Mouse (Mus musculus) embryo, embryonic 11.5 days (tissue): ENCODE measurements around the gene Agpat4.
A peak's percentile ranks its signal among the peaks of the same experiment; 100 is the strongest.

Experiments
- DNase-seq: peaks from one replicate; pipeline ENCODE4 v3.0.0-alpha.2; 2012; ENCODE audit warnings: low read depth, low spot score

Gene Agpat4

DNA sequence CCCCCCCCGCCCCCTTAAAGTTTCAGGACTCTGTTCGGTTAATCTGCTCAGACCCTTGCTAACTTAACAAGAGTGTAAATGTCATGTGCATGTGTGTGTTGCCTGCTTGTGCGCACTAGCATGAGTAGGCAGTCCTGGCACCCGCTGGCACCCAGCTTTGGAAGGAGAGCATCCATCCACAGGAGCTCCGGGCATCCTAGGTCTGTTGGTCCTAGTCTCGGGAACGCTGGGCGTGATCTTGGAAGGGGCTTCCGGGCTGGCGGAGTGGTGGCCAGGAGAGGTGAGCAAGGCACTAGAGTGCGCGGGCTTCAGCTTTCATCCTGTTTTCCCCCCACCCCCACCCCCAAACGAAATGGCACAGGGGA, at the start of gene Agpat4:
TSS of gene Agpat4 (plus strand) at position 144 of the 365 bp plus-strand sequence.
- DNase-seq: no peak

GRCm38 (mm10) chr17:12076816-12077215, 41.7 kb upstream of the Agpat4 start:
- no peak for DNase-seq

DNA sequence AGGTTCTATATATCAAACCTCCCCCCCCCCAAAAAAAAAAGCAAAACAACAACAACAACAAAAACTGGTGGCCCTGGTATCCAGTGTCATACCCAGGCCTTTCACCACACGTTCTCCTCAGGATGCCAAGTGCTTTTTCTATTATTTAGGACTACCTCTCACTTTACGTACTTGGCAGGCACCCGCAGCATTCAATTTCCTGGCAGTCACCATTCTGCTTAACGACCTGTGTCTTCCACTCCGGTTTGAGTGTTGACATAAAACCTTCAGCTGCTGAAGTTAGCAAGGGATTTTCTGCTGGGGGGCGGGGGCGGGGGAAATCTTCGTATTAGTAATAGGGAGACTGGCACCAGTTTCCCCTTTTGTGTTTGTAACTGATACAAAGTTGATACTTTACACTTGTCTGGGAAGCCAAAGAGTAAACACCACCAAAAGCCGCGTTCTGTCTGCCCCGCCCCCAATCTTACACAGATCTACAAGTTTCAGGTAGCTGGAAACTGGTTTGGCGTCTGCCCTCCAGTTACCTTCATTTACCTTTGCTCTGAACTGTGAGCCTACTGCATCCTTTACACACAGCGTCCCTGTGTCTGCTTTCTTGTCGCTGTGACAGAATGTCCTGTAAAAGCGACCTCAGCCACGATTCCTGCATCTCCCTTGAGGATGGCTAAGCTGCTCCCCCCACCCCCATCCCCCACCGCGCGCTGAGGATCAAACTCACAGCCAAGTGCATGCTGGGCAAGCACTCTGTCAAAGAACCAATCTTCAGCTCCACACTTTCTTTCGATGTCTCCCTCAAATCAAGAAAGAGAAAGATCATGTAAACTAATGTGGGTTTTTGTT, 37.6 kb upstream of the Agpat4 start:
- no peak for DNase-seq

DNA sequence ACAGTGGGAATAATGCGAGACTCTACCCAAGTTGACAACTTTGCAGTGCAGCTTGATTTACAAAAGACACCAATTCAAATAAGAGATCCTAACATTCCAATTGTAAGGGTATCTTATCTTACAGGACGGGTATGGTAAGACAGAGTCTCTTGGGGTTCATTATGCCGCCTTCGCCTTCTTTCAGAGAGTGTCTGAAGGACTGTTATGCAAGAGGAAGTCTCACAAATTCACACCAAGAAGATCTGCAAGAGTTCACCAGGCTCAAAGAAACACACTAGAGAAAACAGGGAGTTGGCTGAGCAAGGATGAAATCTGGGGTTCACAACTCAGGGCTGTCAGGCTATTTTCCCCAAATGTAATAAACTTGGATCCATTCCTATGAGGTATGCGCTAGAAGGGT, 36.3 kb upstream of the Agpat4 start:
- DNase-seq: no peak

- no peak for DNase-seq
These were observed 28.1 kb upstream of the Agpat4 start for GRCm38 (mm10) chr17:12090261-12090927.

DNA sequence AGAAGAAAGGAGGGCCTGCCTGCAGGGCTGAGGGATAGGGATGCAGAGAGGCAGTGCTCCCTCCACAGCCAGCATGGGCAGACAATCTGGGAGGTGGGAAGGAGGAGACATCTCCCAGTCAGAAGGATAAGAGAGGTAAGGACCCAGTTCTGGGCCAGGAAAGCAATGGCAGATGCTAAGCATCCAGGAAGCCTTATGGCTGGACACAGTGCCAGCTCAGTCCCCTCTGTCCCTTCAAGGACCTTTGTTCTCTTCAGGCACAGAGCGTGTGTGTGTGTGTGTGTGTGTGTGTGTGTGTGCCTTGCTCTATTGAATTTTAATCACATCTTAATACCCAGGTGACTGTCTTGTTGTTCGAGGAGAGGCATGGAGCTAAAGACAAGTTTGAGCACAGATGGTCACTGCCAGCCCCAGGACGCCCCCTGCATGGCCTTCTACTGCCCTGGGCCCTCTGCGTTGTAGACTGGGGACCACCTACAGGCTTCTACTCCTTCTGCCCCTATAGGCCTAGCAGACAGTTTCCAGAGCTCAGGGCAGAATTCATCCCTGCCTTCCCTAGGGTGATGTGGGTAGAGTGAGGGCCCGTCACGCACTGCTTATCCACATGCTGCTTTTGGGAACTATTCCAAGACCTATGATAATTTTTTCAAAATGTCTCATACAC, 25.5 kb upstream of the Agpat4 start:
- no peak for DNase-seq

DNA sequence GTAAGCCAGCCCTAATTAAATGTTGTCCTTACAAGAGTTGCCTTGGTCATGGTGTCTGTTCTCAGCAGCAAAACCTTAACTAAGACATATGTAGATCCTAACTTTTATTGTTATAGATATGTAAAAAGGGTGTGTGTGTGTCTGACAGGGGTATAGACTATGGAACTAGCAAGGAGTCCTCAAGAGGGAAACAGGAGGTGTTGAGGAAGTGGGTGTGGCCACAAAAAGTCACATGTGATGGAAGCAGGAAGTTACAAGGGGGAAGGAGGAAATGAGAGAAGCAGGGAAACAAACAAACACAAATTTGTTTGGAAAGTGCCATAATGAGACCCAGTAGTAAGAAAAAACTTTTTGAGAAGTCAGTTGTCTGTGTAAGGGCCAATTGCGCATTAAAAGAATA, 24.5 kb upstream of the Agpat4 start:
- no peak for DNase-seq

DNA sequence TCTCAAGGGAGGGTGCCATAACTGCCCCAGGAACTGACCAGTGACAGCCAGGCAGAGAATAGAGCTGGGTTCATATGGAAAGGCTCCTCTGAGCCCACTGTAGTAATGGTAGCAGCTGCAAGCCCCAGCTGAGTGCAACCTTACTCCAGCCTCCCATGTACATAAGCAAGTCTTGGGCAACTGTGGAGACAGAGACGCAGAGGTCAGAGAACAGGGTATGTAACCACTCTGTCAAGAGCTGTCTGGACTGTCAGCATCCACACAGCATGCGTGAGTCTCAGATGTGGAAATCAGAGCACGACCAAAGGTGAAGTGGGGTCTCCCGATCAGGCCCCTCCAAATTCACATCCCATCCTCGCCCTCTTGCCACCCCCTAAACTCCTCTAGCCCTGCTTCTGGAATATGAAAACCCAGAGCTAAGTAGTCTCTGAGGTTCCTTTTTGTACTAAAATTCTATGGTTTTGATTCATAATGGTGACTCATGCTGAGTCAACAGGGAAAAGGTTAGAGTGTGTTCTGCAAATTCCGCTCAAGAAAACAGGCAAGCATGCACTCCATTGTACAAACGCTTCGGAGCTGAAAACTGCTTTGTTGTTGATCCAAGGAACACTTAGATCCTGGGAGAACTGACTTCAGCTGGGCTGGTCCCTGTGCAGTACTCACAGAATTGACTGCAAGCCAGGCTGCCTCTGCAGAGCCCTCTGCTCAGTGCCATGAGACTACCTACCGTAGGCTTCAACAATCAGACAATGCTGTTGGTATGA, 23.5 kb upstream of the Agpat4 start:
- DNase-seq: no peak

GRCm38 (mm10) chr17:12099415-12099814, 19.1 kb upstream of the Agpat4 start:
- no peak for DNase-seq

- no peak for DNase-seq
These were observed 16.2 kb upstream of the Agpat4 start for GRCm38 (mm10) chr17:12102326-12102725.

- no peak for DNase-seq
These were observed 14.7 kb upstream of the Agpat4 start for GRCm38 (mm10) chr17:12103781-12104180.

GRCm38 (mm10) chr17:12104245-12104644, 14.3 kb upstream of the Agpat4 start:
- no peak for DNase-seq

GRCm38 (mm10) chr17:12104690-12105089, 13.8 kb upstream of the Agpat4 start:
- DNase-seq: no peak

- no peak for DNase-seq
These were observed 12.2 kb upstream of the Agpat4 start for GRCm38 (mm10) chr17:12106255-12106654.

DNA sequence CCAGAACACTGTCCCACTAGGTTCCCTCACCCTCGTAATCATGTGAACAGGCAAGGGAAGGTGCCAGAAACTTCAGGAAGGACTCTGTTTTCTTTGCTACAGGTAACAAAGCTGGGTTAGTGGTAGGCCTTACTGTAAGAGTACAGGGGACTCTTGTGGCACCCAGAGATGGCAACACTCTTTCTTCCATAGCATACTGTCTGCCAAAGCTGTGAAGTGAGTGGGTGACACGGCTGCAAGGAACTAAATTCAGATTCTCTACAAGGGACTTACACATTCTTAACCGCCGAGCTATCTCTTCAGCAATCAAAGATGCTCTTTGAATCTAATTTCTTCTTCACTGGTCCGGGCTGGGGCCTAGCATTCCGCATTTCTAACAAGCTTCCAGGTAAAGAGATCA, 4.9 kb upstream of the Agpat4 start:
- no peak for DNase-seq

DNA sequence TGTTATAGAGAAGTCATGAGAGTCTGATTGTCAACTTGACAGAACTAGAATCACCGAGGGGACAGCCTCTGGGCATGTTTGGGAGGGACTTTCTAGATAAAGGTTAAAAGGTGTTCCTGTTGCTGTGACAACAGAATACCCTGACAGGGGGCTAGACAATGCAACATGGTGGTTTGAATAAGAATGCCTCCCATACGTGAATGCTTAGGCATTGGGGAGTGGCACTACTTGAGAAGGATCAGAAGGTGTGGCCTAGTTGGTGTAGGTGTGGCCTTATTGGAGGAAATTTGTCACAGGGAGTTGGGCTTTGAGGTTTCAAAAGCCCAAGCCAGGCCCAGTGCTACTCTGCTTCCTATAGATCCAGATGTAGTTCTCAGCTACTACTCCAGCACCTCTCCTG, 3.4 kb upstream of the Agpat4 start:
- no peak for DNase-seq

GRCm38 (mm10) chr17:12118131-12118530, 373 bp upstream of the Agpat4 start:
- DNase-seq: no peak

DNA sequence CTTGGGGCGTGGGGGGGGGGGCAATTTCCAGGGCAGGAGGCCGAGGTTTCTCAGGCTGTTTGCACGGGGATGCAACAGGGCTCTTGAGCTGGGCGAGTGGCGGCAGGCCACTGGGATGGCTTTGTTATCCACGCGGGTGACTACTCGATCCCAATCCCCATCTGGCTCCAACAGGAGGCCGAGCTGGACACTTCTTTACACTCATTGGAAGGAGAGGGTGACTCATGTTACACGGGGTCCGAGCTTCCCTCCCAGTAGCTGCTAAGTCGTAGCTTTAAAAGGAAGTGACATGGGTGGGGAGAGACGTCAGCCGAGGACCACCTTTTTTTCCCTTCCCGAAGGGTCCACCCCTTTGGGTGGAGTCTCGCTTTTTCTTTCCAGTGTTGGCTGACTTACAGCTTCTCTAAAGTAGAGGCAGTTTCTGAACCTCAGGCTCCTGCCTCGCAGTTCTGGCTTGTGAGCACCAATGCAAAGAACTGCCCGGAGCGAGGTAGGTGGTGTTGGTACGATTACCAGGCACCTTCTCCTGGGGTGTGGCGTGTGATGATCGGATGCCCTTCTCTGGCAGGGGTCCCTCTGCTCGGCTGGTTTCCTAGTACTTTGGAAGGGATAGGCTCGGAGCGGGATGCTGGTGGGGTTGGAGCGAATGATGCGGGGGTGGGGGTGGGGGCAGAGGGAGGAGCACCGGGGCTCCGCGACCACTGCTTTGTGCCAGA, 580 bp downstream of the Agpat4 start:
- peak; percentile 83 for DNase-seq

- peak; percentile 62 for DNase-seq
These were observed 1.2 kb downstream of the Agpat4 start for GRCm38 (mm10) chr17:12119675-12120074.

GRCm38 (mm10) chr17:12120268-12120667, 1.8 kb downstream of the Agpat4 start:
- no peak for DNase-seq

GRCm38 (mm10) chr17:12121226-12121794, 2.8 kb downstream of the Agpat4 start:
- DNase-seq: no peak
